In genomic region chr2:31912575-31912974, GRCm38 (mm10) we compare ENCODE assay signal across 10 mouse cellular contexts. TPM values are rescaled to one million over a fixed set of nuclear protein-coding genes. Genes with fewer than 3 reads are reported as not detected.
DNase-seq lines count a peak whose midpoint lies in the region; ATAC-seq and TF ChIP-seq lines count a peak whose summit lies in the region.
"Had no signal": no experiment of that assay in that cellular context is flagged by ENCODE, and none has a peak within 500 bp of the region (broad histone marks: within the 10 kb centered on the region; RNA-seq: fewer than 3 reads in every experiment).

No protein-coding gene starts in this region.

- WGBS in heart, postnatal 0 days, result 61% methylated on average over 4 of the region's 4 CpGs
- 69% methylated on average over 4 of the region's 4 CpGs for WGBS in liver, postnatal 0 days (ENCODE audit: insufficient replicate concordance)
- WGBS in limb, embryonic 10.5 days, result 70% methylated on average over 4 of the region's 4 CpGs

- peaks cover 4% of the 10 kb centered on the region; the same call in 1 of the 2 replicates for H3K27me3 ChIP-seq in heart, postnatal 0 days (ENCODE audit: control insufficient read depth, insufficient read depth, low read length)
- 0 out of 2 replicates have a peak, but pooled peaks cover 3% of the 10 kb centered on the region for H3K27me3 ChIP-seq in liver, postnatal 0 days (ENCODE audit: insufficient read depth, low read length)
- no peaks in the 10 kb centered on the region for H3K27me3 ChIP-seq in limb, embryonic 10.5 days (ENCODE audit: low read depth, poor library complexity, severe bottlenecking)
- H3K27me3 ChIP-seq: hindbrain, embryonic 15.5 days had no signal

- no peak for TF ChIP-seq EP300 in heart, postnatal 0 days (IDR thresholded peaks at IDR 0.05; ENCODE audit: low read depth)
- TF ChIP-seq EP300 in liver, postnatal 0 days (IDR thresholded peaks at IDR 0.05; ENCODE audit: low read depth), result no peak

- TF ChIP-seq CTCF in heart, postnatal 0 days (IDR thresholded peaks at IDR 0.05; ENCODE audit: low read depth), result peak; percentile 68
- TF ChIP-seq CTCF in liver, postnatal 0 days (IDR thresholded peaks at IDR 0.05; ENCODE audit: low read depth), result peak; percentile 57

- H3K4me1 ChIP-seq in heart, postnatal 0 days (ENCODE audit: control insufficient read depth, insufficient read depth), result no peaks in the 10 kb centered on the region
- H3K4me1 ChIP-seq in liver, postnatal 0 days (ENCODE audit: insufficient read depth), result no peaks in the 10 kb centered on the region
- H3K4me1 ChIP-seq in limb, embryonic 10.5 days, result no peaks in the 10 kb centered on the region
- H3K4me1 ChIP-seq: hindbrain, embryonic 15.5 days had no signal

- no peak for ATAC-seq in heart, postnatal 0 days (ENCODE audit: insufficient read depth, low read depth)
- ATAC-seq in liver, postnatal 0 days, result no peak

- H3K27ac ChIP-seq in heart, postnatal 0 days (ENCODE audit: low read depth), result no peak overlapping the region
- no peak overlapping the region for H3K27ac ChIP-seq in liver, postnatal 0 days (ENCODE audit: low read depth)
- no peak overlapping the region for H3K27ac ChIP-seq in limb, embryonic 10.5 days
- H3K27ac ChIP-seq: hindbrain, embryonic 15.5 days had no signal

- no peak for DNase-seq in heart, postnatal 0 days (ENCODE audit: low spot score)
- no peak for DNase-seq in heart, adult 18-20 months
- DNase-seq in liver, postnatal 0 days, result no peak
- DNase-seq in liver (no peak), MN1 (ENCODE audit: low spot score) (peak; percentile 48)
- DNase-seq in limb, embryonic 10.5 days (ENCODE audit: low spot score), result peak; percentile 39
- no peak for DNase-seq in B cell, adult 2 months
- DNase-seq in spleen, postnatal 10 days (ENCODE audit: low spot score in 2 of 2), result no peak
- DNase-seq: thymus, adult 2 months had no signal

- H3K9ac ChIP-seq in heart, postnatal 0 days (replicated peaks; ENCODE audit: low read depth, low read length), result no peak overlapping the region
- H3K9ac ChIP-seq in liver, postnatal 0 days (replicated peaks), result no peak overlapping the region
- H3K9ac ChIP-seq: hindbrain, embryonic 15.5 days had no signal

- H3K4me2 ChIP-seq in heart, postnatal 0 days (ENCODE audit: low read depth, low read length), result no peak overlapping the region
- H3K4me2 ChIP-seq in liver, postnatal 0 days (ENCODE audit: low read depth, low read length), result no peak overlapping the region
- H3K4me2 ChIP-seq: hindbrain, embryonic 15.5 days had no signal

- no peak overlapping the region for H3K4me3 ChIP-seq in heart, postnatal 0 days (ENCODE audit: low read depth, low read length)
- no peak overlapping the region for H3K4me3 ChIP-seq in liver, postnatal 0 days (ENCODE audit: low read depth, low read length)
- no peak overlapping the region for H3K4me3 ChIP-seq in limb, embryonic 10.5 days
- H3K4me3 ChIP-seq: hindbrain, embryonic 15.5 days had no signal

- no peaks in the 10 kb centered on the region for H3K9me3 ChIP-seq in heart, postnatal 0 days (replicated peaks; ENCODE audit: control insufficient read depth, low read length)
- no peaks in the 10 kb centered on the region for H3K9me3 ChIP-seq in liver, postnatal 0 days (ENCODE audit: low read length)
- no peaks in the 10 kb centered on the region for H3K9me3 ChIP-seq in limb, embryonic 10.5 days (replicated peaks)
- H3K9me3 ChIP-seq: hindbrain, embryonic 15.5 days had no signal

- H3K36me3 ChIP-seq in heart, postnatal 0 days (replicated peaks; ENCODE audit: control insufficient read depth, insufficient read depth, low read length), result no peaks in the 10 kb centered on the region
- no peaks in the 10 kb centered on the region for H3K36me3 ChIP-seq in liver, postnatal 0 days (replicated peaks; ENCODE audit: insufficient read depth, low read length)
- H3K36me3 ChIP-seq in limb, embryonic 10.5 days, result no peaks in the 10 kb centered on the region
- H3K36me3 ChIP-seq: hindbrain, embryonic 15.5 days had no signal

RNA-seq across cellular contexts. Expression of gene Lamc3, which starts 25.5 kb away (rescaled TPM):
- 0.65 and 1.8 TPM in 2 replicates for total RNA-seq in heart, postnatal 0 days (2014; rRNA removed; ENCODE audit: low replicate concordance)
- polyA plus RNA-seq in heart, postnatal 0 days (2015; fragmentation: Nextera tagmentation; extraction: Ambion mirVana), result 0.14 and 0.16 TPM in 2 replicates
- total RNA-seq in heart, adult 18-20 months (2021), result under 1 TPM; 0.67 to 0.75 TPM
- 0.02 TPM in 1 of 2 replicates, not detected in the other for polyA plus RNA-seq in liver, postnatal 0 days (2015; fragmentation: Nextera tagmentation; extraction: Ambion mirVana)
- 0.15 and 0.16 TPM in 2 replicates for polyA plus RNA-seq in limb, embryonic 10.5 days (2016; fragmentation: Nextera tagmentation; extraction: Ambion mirVana)

RNA-seq across cellular contexts. Expression of gene Aif1l, which starts 37.4 kb away (rescaled TPM):
- total RNA-seq in heart, postnatal 0 days (2014; rRNA removed; ENCODE audit: low replicate concordance), result 21.6 and 35.9 TPM in 2 replicates
- polyA plus RNA-seq in heart, postnatal 0 days (2015; fragmentation: Nextera tagmentation; extraction: Ambion mirVana), result 36.5 and 37.4 TPM in 2 replicates
- total RNA-seq in heart, adult 18-20 months (2021), result 1 to 10 TPM; 2.5 to 3.5 TPM
- polyA plus RNA-seq in liver, postnatal 0 days (2015; fragmentation: Nextera tagmentation; extraction: Ambion mirVana), result 0.39 and 0.94 TPM in 2 replicates
- polyA plus RNA-seq in limb, embryonic 10.5 days (2016; fragmentation: Nextera tagmentation; extraction: Ambion mirVana), result 107 and 120 TPM in 2 replicates

Comparison
In these comparisons a context has a peak if more than half of its experiments do, and no peak if none do; other contexts are left out.
1. DNase-seq: peak in MN1 (single experiment) and limb, embryonic 10.5 days (single experiment); none in heart, postnatal 0 days (single experiment), heart, adult 18-20 months (0 of 2), liver, postnatal 0 days (single experiment), liver (single experiment), B cell, adult 2 months (0 of 2) and spleen, postnatal 10 days (0 of 2).
2. RNA of gene Aif1l, which starts 37.4 kb away (polyA plus RNA-seq): 107 to 120 TPM in limb, embryonic 10.5 days and 36.5 to 37.4 TPM in heart, postnatal 0 days; 0.39 to 0.94 TPM in liver, postnatal 0 days; every median in the first group is over 10 times any median in the second.